Mouse (Mus musculus) bone marrow macrophage, adult 2 months (primary cell): ENCODE data around the gene Foxl1.
A peak's percentile ranks its signal among the peaks of the same experiment; 100 is the strongest.

Source experiments
- CTCF ChIP-seq: IDR thresholded peaks from 2 replicates; pipeline ENCODE4 v1.5.1; 2012; ENCODE audit warnings: low read depth, mild to moderate bottlenecking, low read length, moderate library complexity
- POLR2A ChIP-seq: IDR thresholded peaks from 2 replicates; pipeline ENCODE4 v1.6.1; 2012; ENCODE audit warnings: mild to moderate bottlenecking, low read depth, low read length, borderline replicate concordance

DNA sequence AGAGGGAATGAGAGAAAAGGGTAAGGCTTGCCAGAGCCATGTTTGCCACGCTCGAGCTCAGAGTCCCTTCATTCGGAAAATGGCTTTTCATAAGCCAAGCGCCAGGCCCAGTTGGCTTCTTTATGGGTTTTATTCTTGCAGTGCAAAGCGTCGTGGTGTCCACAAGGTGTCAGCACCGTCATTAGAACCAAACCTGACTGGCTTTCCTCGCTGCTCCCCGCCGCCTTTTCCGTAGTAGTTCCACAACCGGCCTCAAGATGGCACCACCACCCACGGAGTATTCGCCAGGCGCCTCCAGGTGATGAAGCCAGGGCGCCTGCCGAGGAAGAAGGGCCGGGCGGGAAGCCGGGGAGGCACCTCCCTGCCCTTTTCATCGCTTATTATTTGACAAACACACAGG lies 14.5 kb upstream of the Foxl1 start:
- TF ChIP-seq CTCF (peak; percentile 98), POLR2A (no peak)
